Mouse (Mus musculus) T-cell, adult 66 days (primary cell): ENCODE results near the gene Abcc5. TPM values are rescaled to one million over a fixed set of nuclear protein-coding genes. Genes with fewer than 3 reads are reported as not detected.

Experiments used
- total RNA-seq, 2 experiments: library from RNA; stranded (reverse); gene quantifications; 3 replicates in 1 of 2; 4 replicates in 1 of 2; pipeline ENCODE4 v1.2.4; 2023

Gene Abcc5
- total RNA-seq, result 10 to 100 TPM; 74.4 to 79.5 TPM

DNA sequence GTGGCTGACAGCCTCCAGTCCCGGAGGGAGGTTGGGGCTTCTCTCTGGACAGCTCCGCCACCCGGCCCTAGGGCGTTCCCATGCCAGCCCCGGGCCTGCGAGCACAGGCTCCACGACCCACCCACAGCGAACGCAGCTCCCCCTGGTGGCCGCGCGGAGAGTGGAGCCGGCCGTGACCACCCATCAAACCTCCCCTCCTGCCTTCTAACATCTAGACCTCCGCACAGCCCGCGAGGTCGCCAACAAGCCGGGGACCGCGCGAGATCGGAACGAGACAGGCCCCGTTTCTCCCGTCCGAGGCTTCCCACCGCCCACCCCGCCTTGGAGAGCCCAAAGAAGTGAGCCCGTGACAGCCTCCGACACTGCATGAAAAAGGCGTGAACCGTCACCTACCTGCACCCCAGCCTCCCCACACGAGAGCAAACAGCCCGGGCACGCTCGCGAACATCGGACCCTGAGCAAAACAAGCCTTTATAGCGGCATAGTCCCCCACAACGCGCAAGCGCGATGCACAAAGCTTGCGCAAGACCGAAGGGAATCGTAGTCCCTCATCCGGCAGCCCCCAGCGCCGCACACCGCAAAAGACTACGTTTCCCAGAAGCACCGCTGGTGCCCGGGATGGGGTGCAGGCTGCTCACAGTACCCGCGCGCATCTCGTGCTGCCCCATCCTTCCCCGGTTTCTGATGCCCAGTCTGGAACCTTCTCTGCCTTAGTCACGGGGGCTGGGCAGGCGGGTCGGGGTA, at the start of gene Abcc5:
Abcc5 (minus strand) TSS at position 540 of the 744 bp plus-strand sequence.

DNA sequence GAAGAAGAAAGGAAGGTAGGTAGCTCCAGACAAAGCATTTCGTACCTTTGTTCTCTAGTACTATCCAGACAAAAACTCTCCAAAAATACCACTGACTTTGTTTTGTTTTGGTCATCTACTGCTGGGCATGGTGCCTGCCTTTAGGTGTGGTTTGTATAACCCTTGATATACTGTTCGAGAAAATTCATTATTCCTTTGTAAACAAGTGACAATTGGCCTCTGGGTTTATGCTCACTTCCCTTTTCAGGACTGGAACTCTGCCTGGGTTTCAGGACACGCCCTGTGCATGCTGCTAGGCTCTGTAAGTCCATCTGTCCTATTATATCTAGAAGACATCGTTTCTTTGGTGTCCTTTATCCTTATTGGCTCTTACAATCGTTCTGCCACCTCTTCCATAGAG, 100.9 kb downstream of the Abcc5 start, which contains the start of gene Cyp2ab1:
Cyp2ab1 (minus strand) TSS at position 119 of the 400 bp plus-strand sequence.

DNA sequence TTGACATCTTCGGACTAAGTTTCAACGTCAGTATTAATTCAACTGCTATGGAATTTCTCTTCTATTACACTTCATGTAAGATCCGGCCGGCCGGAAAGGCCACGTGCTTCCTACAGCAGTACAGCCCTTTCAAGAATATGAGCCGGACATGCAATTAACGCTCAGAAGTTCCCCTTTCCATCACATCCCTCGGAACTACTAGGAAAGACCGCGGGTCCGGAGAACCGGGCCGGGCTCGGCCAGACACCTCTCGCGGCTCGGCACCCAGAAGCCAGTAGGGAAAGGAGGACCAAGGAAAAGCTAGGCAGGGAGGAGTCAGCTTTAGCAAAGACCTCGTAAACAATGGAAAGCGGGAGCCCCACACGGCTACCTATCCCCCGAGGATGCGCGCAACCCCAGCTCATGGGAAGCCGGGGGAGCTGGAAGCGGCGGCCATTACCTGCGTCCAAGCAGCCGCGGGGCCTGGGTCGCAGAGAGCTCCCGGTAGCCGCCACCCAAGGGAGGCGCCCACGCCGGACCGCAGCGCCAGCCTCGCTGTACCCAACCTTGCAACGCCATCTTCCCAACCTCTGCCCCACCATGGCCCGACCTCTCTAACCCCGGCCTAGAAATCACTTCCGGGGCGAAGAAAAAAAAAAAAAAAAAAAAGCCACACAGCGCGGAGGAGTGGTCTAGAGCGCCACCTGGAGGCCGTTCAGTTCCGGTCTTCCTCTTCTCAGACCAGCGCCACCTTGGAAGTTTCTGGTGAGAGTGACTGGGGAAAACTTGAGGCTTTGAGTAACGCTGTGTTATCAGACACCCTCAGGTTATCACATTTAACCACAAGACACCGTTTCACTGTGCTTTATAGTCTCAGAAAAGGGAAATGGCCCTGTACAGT, 124.2 kb downstream of the Abcc5 start, which contains the start of gene Parl:
Parl (minus strand) TSS at position 618 of the 880 bp plus-strand sequence.

Other genes starting within 250 kb of the Abcc5 start
- not detected for gene Map6d1, start 185.0 kb downstream of the Abcc5 start, total RNA-seq
- 10 to 100 TPM; 68.3 to 70.2 TPM for gene Parl, start 124.0 kb downstream of the Abcc5 start, total RNA-seq
- under 1 TPM; 0.27 to 0.70 TPM for gene Cyp2ab1, start 101.0 kb downstream of the Abcc5 start, total RNA-seq
- 10 to 100 TPM; 50.6 to 52.9 TPM for gene Eif2b5, start 72.4 kb upstream of the Abcc5 start, total RNA-seq
- gene Dvl3, start 90.6 kb upstream of the Abcc5 start, total RNA-seq, result 10 to 100 TPM; 42.8 to 42.9 TPM
- gene Ap2m1, start 109.1 kb upstream of the Abcc5 start, total RNA-seq, result 100 to 1,000 TPM; 172 to 203 TPM
- gene Abcf3, start 122.2 kb upstream of the Abcc5 start, total RNA-seq, result 100 to 1,000 TPM in 1 of 2 experiments, 10 to 100 TPM in 1; 88.3 to 112 TPM
- gene Vwa5b2, start 163.1 kb upstream of the Abcc5 start, total RNA-seq, result under 1 TPM in 1 of 2 experiments, not detected in 1; 0.33 TPM
- 10 to 100 TPM; 10.3 to 11.8 TPM for gene Eef1akmt4, start 185.2 kb upstream of the Abcc5 start, total RNA-seq
- gene Gm49333, start 185.2 kb upstream of the Abcc5 start, total RNA-seq, result not detected
- 10 to 100 TPM; 11.3 to 13.0 TPM for gene Alg3, start 185.3 kb upstream of the Abcc5 start, total RNA-seq
- gene Camk2n2, start 194.9 kb upstream of the Abcc5 start, total RNA-seq, result not detected
- not detected for gene Ece2, start 203.4 kb upstream of the Abcc5 start, total RNA-seq
- gene Psmd2, start 225.3 kb upstream of the Abcc5 start, total RNA-seq, result 100 to 1,000 TPM; 116 to 129 TPM
- 100 to 1,000 TPM; 305 to 311 TPM for gene Eif4g1, start 241.9 kb upstream of the Abcc5 start, total RNA-seq